22 mouse cellular contexts compared by ENCODE assay signal in the genomic region with DNA sequence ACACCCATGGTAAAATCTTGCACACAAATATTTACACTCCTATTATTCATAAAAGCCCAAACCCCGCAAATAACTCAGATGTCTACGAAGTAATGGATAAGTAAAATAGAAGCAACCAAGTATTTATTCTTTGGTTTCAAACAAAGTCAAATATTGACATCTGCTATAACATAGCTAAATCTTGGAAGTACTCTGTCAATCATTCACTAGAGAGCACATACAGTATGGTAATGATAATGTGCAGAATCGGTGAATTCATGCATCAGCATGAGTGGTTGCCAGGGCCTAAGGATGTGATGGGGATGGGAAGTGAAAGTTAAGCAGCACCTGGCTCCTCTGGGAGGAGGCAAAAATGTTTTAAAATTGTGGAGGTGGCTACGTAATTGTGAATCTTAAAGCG. TPM values are rescaled to one million over a fixed set of nuclear protein-coding genes. Genes with fewer than 3 reads are reported as not detected.
"Had no signal": no experiment of that assay in that cellular context is flagged by ENCODE, and none has a peak within 500 bp of the region (broad histone marks: within the 10 kb centered on the region; RNA-seq: fewer than 3 reads in every experiment).

No protein-coding gene starts in this region.

- H3K9ac ChIP-seq: liver, embryonic 13.5 days; liver, embryonic 15.5 days; liver, postnatal 0 days; midbrain, embryonic 12.5 days; neural tube, embryonic 12.5 days had no signal

- H3K4me3 ChIP-seq: liver, embryonic 13.5 days; liver, embryonic 15.5 days; megakaryocyte, embryonic 14.5 days; midbrain, embryonic 12.5 days; neural tube, embryonic 12.5 days had no signal

- ATAC-seq: liver, postnatal 0 days had no signal

- DNase-seq: liver; liver, embryonic 13.5 days; liver, postnatal 0 days; lung, adult 2 months; lung, postnatal 10 days; lung, postnatal 36 days; midbrain, embryonic 14.5 days; right cerebral cortex, postnatal 14 days; thymus, adult 2 months; thymus, postnatal 14 days; thymus, postnatal 36 days had no signal

- H3K36me3 ChIP-seq: liver, embryonic 13.5 days; liver, embryonic 15.5 days; midbrain, embryonic 12.5 days; neural tube, embryonic 12.5 days had no signal

- H3K4me1 ChIP-seq: liver, embryonic 13.5 days; liver, embryonic 15.5 days; megakaryocyte, embryonic 14.5 days; midbrain, embryonic 12.5 days; neural tube, embryonic 12.5 days had no signal

- H3K27me3 ChIP-seq: liver, embryonic 15.5 days; megakaryocyte, embryonic 14.5 days; midbrain, embryonic 12.5 days; neural tube, embryonic 12.5 days had no signal

- H3K9me3 ChIP-seq: liver, embryonic 13.5 days; liver, embryonic 15.5 days; megakaryocyte, embryonic 14.5 days; midbrain, embryonic 12.5 days; neural tube, embryonic 12.5 days had no signal

- H3K4me2 ChIP-seq: liver, embryonic 11.5 days; liver, embryonic 13.5 days; liver, embryonic 15.5 days; midbrain, embryonic 12.5 days; neural tube, embryonic 12.5 days had no signal

- H3K27ac ChIP-seq: liver, embryonic 13.5 days; liver, embryonic 15.5 days; macrophage; midbrain, embryonic 12.5 days; neural tube, embryonic 12.5 days had no signal

RNA-seq across cellular contexts. Expression of gene Gm11992, which starts 28.2 kb away (rescaled TPM):
- total RNA-seq: megakaryocyte progenitor cell, adult 5-6 weeks; monocyte, adult 5-6 weeks had no signal

RNA-seq across cellular contexts. Expression of gene Sun3, which starts 28.6 kb away (rescaled TPM):
- total RNA-seq: megakaryocyte progenitor cell, adult 5-6 weeks; midbrain, postnatal 0 days; monocyte, adult 5-6 weeks; neutrophil, adult 5-6 weeks had no signal
- polyA plus RNA-seq: liver, embryonic 11.5 days; liver, embryonic 13.5 days; liver, embryonic 15.5 days; liver, postnatal 0 days; macrophage; midbrain, embryonic 12.5 days; midbrain, embryonic 14.5 days; midbrain, postnatal 0 days; neural tube, embryonic 12.5 days; spleen, adult 2 months; thymus, adult 2 months had no signal

RNA-seq across cellular contexts. Expression of gene Pkd1l1, which starts 47.1 kb away (rescaled TPM):
- total RNA-seq: megakaryocyte progenitor cell, adult 5-6 weeks; monocyte, adult 5-6 weeks; neutrophil, adult 5-6 weeks had no signal
- polyA plus RNA-seq: liver, postnatal 0 days; macrophage had no signal
